Mouse (Mus musculus): ENCODE measurements around the gene Ift57.

Gene Ift57

GRCm38 (mm10) chr16:49698620-49699525 lies at the start of gene Ift57:
Gene Ift57, plus strand, starts transcription at chr16:49699233.
- DNase-seq (ENCODE audit: low spot score in 2 of 2) = peak; percentile 92 to 96

- no peak for DNase-seq (ENCODE audit: low spot score in 2 of 2)
Measured at GRCm38 (mm10) chr16:49657182-49657581, 41.9 kb upstream of the Ift57 start.

- no peak for DNase-seq (ENCODE audit: low spot score in 2 of 2)
Measured at GRCm38 (mm10) chr16:49658029-49658428, 41.0 kb upstream of the Ift57 start.

GRCm38 (mm10) chr16:49659131-49659530 lies 39.9 kb upstream of the Ift57 start:
- no peak for DNase-seq (ENCODE audit: low spot score in 2 of 2)

GRCm38 (mm10) chr16:49660111-49660510 lies 38.9 kb upstream of the Ift57 start:
- no peak for DNase-seq (ENCODE audit: low spot score in 2 of 2)

GRCm38 (mm10) chr16:49662201-49662600 lies 36.8 kb upstream of the Ift57 start:
- DNase-seq (ENCODE audit: low spot score in 2 of 2) = no peak

GRCm38 (mm10) chr16:49664677-49665076 lies 34.4 kb upstream of the Ift57 start:
- DNase-seq (ENCODE audit: low spot score in 2 of 2) = no peak

GRCm38 (mm10) chr16:49679666-49680065 lies 19.4 kb upstream of the Ift57 start:
- no peak for DNase-seq (ENCODE audit: low spot score in 2 of 2)

GRCm38 (mm10) chr16:49684961-49685360 lies 14.1 kb upstream of the Ift57 start:
- DNase-seq (ENCODE audit: low spot score in 2 of 2) = no peak

- DNase-seq (ENCODE audit: low spot score in 2 of 2) = no peak
Measured at GRCm38 (mm10) chr16:49699821-49700220, 788 bp downstream of the Ift57 start.

- DNase-seq (ENCODE audit: low spot score in 2 of 2) = no peak
Measured at GRCm38 (mm10) chr16:49708074-49708473, 9.0 kb downstream of the Ift57 start.

GRCm38 (mm10) chr16:49710188-49710587 lies 11.2 kb downstream of the Ift57 start:
- DNase-seq (ENCODE audit: low spot score in 2 of 2) = no peak

GRCm38 (mm10) chr16:49713302-49713701 lies 14.3 kb downstream of the Ift57 start:
- DNase-seq (ENCODE audit: low spot score in 2 of 2) = no peak

- DNase-seq (ENCODE audit: low spot score in 2 of 2) = no peak
Measured at GRCm38 (mm10) chr16:49720671-49721070, 21.6 kb downstream of the Ift57 start.

- no peak for DNase-seq (ENCODE audit: low spot score in 2 of 2)
Measured at GRCm38 (mm10) chr16:49721678-49722077, 22.6 kb downstream of the Ift57 start.

GRCm38 (mm10) chr16:49723222-49723621 lies 24.2 kb downstream of the Ift57 start:
- no peak for DNase-seq (ENCODE audit: low spot score in 2 of 2)

GRCm38 (mm10) chr16:49724232-49724631 lies 25.2 kb downstream of the Ift57 start:
- DNase-seq (ENCODE audit: low spot score in 2 of 2) = no peak

- DNase-seq (ENCODE audit: low spot score in 2 of 2) = no peak
Measured at GRCm38 (mm10) chr16:49724931-49725330, 25.9 kb downstream of the Ift57 start.

GRCm38 (mm10) chr16:49725446-49725845 lies 26.4 kb downstream of the Ift57 start:
- DNase-seq (ENCODE audit: low spot score in 2 of 2) = no peak

- DNase-seq (ENCODE audit: low spot score in 2 of 2) = no peak
Measured at GRCm38 (mm10) chr16:49726216-49726615, 27.2 kb downstream of the Ift57 start.

- DNase-seq (ENCODE audit: low spot score in 2 of 2) = peak; percentile 21 to 40
Measured at GRCm38 (mm10) chr16:49726761-49727160, 27.7 kb downstream of the Ift57 start.

- DNase-seq (ENCODE audit: low spot score in 2 of 2) = no peak
Measured at GRCm38 (mm10) chr16:49736536-49736935, 37.5 kb downstream of the Ift57 start.

- no peak for DNase-seq (ENCODE audit: low spot score in 2 of 2)
Measured at GRCm38 (mm10) chr16:49747360-49747759, 48.3 kb downstream of the Ift57 start.

Measured in spleen, postnatal 14 days (tissue).